Mouse (Mus musculus): ENCODE measurements around the gene Rfx2. TPM values are rescaled to one million over a fixed set of nuclear protein-coding genes. Genes with fewer than 3 reads are reported as not detected.

Rfx2 gene
- total RNA-seq, 2 experiments from 2014 or later: 2.1 to 2.4 TPM

- no peak for DNase-seq (ENCODE audit: low spot score in 2 of 2)
- intact Hi-C loops (cut with DNase I): no loop called here
Observed at GRCm38 (mm10) chr17:56799276-56799675, 31.5 kb downstream of the Rfx2 start.

GRCm38 (mm10) chr17:56793614-56794319, 37.0 kb downstream of the Rfx2 start:
- intact Hi-C loops (cut with DNase I): no loop called here
- DNase-seq (ENCODE audit: low spot score in 2 of 2): no peak

- DNase-seq (ENCODE audit: low spot score in 2 of 2): no peak
- intact Hi-C loops (cut with DNase I): no loop called here
Observed at GRCm38 (mm10) chr17:56792588-56792987, 38.2 kb downstream of the Rfx2 start.

GRCm38 (mm10) chr17:56789286-56789685, 41.5 kb downstream of the Rfx2 start:
- DNase-seq (ENCODE audit: low spot score in 2 of 2): no peak

GRCm38 (mm10) chr17:56788886-56789285, 41.9 kb downstream of the Rfx2 start:
- intact Hi-C loops (cut with DNase I): no loop called here

More at GRCm38 (mm10) chr17:56789286-56789685, 41.5 kb downstream of the Rfx2 start:
- intact Hi-C loops (cut with DNase I): no loop called here

GRCm38 (mm10) chr17:56780291-56780978, 50.4 kb downstream of the Rfx2 start:
- DNase-seq (ENCODE audit: low spot score in 2 of 2): no peak
- intact Hi-C loops (cut with DNase I): no loop called here

More at GRCm38 (mm10) chr17:56788886-56789285, 41.9 kb downstream of the Rfx2 start:
- DNase-seq (ENCODE audit: low spot score in 2 of 2): no peak

GRCm38 (mm10) chr17:56778779-56779362, 51.9 kb downstream of the Rfx2 start:
- intact Hi-C loops (cut with DNase I): no loop called here
- no peak for DNase-seq (ENCODE audit: low spot score in 2 of 2)

GRCm38 (mm10) chr17:56777568-56777967, 53.2 kb downstream of the Rfx2 start:
- intact Hi-C loops (cut with DNase I): no loop called here
- no peak for DNase-seq (ENCODE audit: low spot score in 2 of 2)

GRCm38 (mm10) chr17:56769950-56770349, 60.9 kb downstream of the Rfx2 start, which contains the start of gene Prr22:
Prr22 (plus strand) TSS chr17:56770250.
- intact Hi-C loops (cut with DNase I): no loop called here
- DNase-seq (ENCODE audit: low spot score in 2 of 2): no peak

GRCm38 (mm10) chr17:56768941-56769340, 61.9 kb downstream of the Rfx2 start:
- intact Hi-C loops (cut with DNase I): no loop called here
- no peak for DNase-seq (ENCODE audit: low spot score in 2 of 2)

- DNase-seq (ENCODE audit: low spot score in 2 of 2): no peak
- intact Hi-C loops (cut with DNase I): no loop called here
Observed at GRCm38 (mm10) chr17:56767531-56768135, 63.2 kb downstream of the Rfx2 start.

- no peak for DNase-seq (ENCODE audit: low spot score in 2 of 2)
- intact Hi-C loops (cut with DNase I): no loop called here
Observed at GRCm38 (mm10) chr17:56766631-56767405, 64.0 kb downstream of the Rfx2 start.

- intact Hi-C loops (cut with DNase I): no loop called here
- DNase-seq (ENCODE audit: low spot score in 2 of 2): no peak
Observed at GRCm38 (mm10) chr17:56765431-56765830, 65.4 kb downstream of the Rfx2 start.

GRCm38 (mm10) chr17:56764474-56765354, 66.1 kb downstream of the Rfx2 start, which contains the start of gene Dus3l:
Dus3l (plus strand) TSS chr17:56764757.
- peak; percentile 84 to 92 for DNase-seq (ENCODE audit: low spot score in 2 of 2)
- intact Hi-C loops (cut with DNase I): no loop called here

- DNase-seq (ENCODE audit: low spot score in 2 of 2): no peak
Observed at GRCm38 (mm10) chr17:56763741-56764250, 67.0 kb downstream of the Rfx2 start.

GRCm38 (mm10) chr17:56762769-56763731, 67.8 kb downstream of the Rfx2 start:
- peak; percentile 75 to 80 for DNase-seq (ENCODE audit: low spot score in 2 of 2)
- intact Hi-C loops (cut with DNase I): no loop called here

More at GRCm38 (mm10) chr17:56763741-56764250, 67.0 kb downstream of the Rfx2 start:
- intact Hi-C loops (cut with DNase I): no loop called here

- peak; percentile 87 to 89 for DNase-seq (ENCODE audit: low spot score in 2 of 2)
- intact Hi-C loops (cut with DNase I): no loop called here
Observed at GRCm38 (mm10) chr17:56761991-56762410, 68.8 kb downstream of the Rfx2 start.

Data from left cerebral cortex, postnatal 14 days (tissue).